Mouse (Mus musculus) intestine, embryonic 16.5 days (tissue): ENCODE measurements around the gene Atpif1. TPM values are rescaled to one million over a fixed set of nuclear protein-coding genes. Genes with fewer than 3 reads are reported as not detected.

ENCODE experiments used
- ATAC-seq: fragments of 200-750 bp; cut with Nextera tagmentation; 2 replicates; pipeline ENCODE4 v1.8.0; 2017; ENCODE audit warnings: moderate TSS enrichment, moderate library complexity
- H3K27ac ChIP-seq: fragments of 300-500 bp; sonication (generic); 2 replicates; pipeline ENCODE4 v1.5.1; 2014; ENCODE audit warnings: mild to moderate bottlenecking, low read length
- H3K27me3 ChIP-seq: fragments of 300-500 bp; sonication (generic); replicated peaks from 2 replicates; pipeline ENCODE4 v1.6.1; 2014; ENCODE audit warnings: low read length, control low read depth, mixed read lengths; ENCODE audit not compliant: control insufficient read depth, insufficient read depth
- H3K36me3 ChIP-seq: fragments of 300-500 bp; sonication (generic); 2 replicates; pipeline ENCODE4 v1.6.1; 2014; ENCODE audit warnings: low read length, control low read depth; ENCODE audit not compliant: control insufficient read depth, insufficient read depth
- H3K4me1 ChIP-seq: fragments of 300-500 bp; sonication (generic); 2 replicates; pipeline ENCODE4 v1.6.1; 2014; ENCODE audit warnings: low read length, control low read depth, mixed read lengths; ENCODE audit not compliant: control insufficient read depth, insufficient read depth
- H3K4me2 ChIP-seq: fragments of 300-500 bp; sonication (generic); 2 replicates; pipeline ENCODE4 v1.6.1; 2014; ENCODE audit warnings: low read depth, low read length, control low read depth
- H3K4me3 ChIP-seq: fragments of 300-500 bp; sonication (generic); 2 replicates; pipeline ENCODE4 v1.5.1; 2014; ENCODE audit warnings: mild to moderate bottlenecking, low read length
- H3K9ac ChIP-seq: fragments of 300-500 bp; sonication (generic); 2 replicates; pipeline ENCODE4 v1.6.1; 2014; ENCODE audit warnings: low read depth, low read length
- H3K9me3 ChIP-seq: fragments of 300-500 bp; sonication (generic); 2 replicates; pipeline ENCODE4 v1.6.1; 2016; ENCODE audit warnings: low read length, control low read depth; ENCODE audit not compliant: control insufficient read depth
- WGBS: fragments of 180-500 bp; shearing (Covaris S2); extraction: QIAGEN DNeasy Blood & Tissue Kit; methylation state at CpG from one replicate; pipeline ENCODE4 v1.1.7; 2014; 5-methylcytosine and 5-hydroxymethylcytosine counted together
- polyA plus RNA-seq: library from polyadenylated mRNA; unstranded; fragments of >200 nt; fragmentation: Nextera tagmentation; extraction: Ambion mirVana; gene quantifications from 2 replicates; pipeline ENCODE4 v1.2.1, GENCODE M21; 2015

Gene Atpif1
- polyA plus RNA-seq, 1 experiment from 2014 or later: 1,379 TPM

GRCm38 (mm10) chr4:132505034-132505738 lies 28.3 kb downstream of the Atpif1 start:
- Histone ChIP-seq H3K27me3 (no peaks in the 10 kb centered on the region), H3K27ac (no peak overlapping the region), H3K9me3 (no peaks in the 10 kb centered on the region), H3K4me1 (peaks cover 6% of the 10 kb centered on the region), H3K4me3 (no peak overlapping the region), H3K36me3 (no peaks in the 10 kb centered on the region), H3K9ac (no peak overlapping the region), H3K4me2 (no peak overlapping the region)
- ATAC-seq: no peak
- WGBS: 59% methylated on average over 6 of the region's 6 CpGs

GRCm38 (mm10) chr4:132503344-132503743 lies 30.1 kb downstream of the Atpif1 start:
- Histone ChIP-seq H3K27ac (no peak overlapping the region), H3K4me3 (no peak overlapping the region), H3K9ac (no peak overlapping the region), H3K9me3 (no peaks in the 10 kb centered on the region), H3K4me1 (no peaks in the 10 kb centered on the region; the same call in 1 of the 2 replicates), H3K36me3 (peaks cover 4% of the 10 kb centered on the region; the same call in 1 of the 2 replicates), H3K27me3 (no peaks in the 10 kb centered on the region), H3K4me2 (no peak overlapping the region)
- ATAC-seq: no peak
- 76% methylated on average over 11 of the region's 11 CpGs for whole genome bisulfite sequencing

GRCm38 (mm10) chr4:132501639-132502038 lies 31.8 kb downstream of the Atpif1 start:
- WGBS: 94% methylated on average over 6 of the region's 6 CpGs

GRCm38 (mm10) chr4:132494271-132494918 lies 39.1 kb downstream of the Atpif1 start:
- 89% methylated on average over 20 of the region's 20 CpGs for WGBS
- no peak for ATAC-seq

More at GRCm38 (mm10) chr4:132501639-132502038, 31.8 kb downstream of the Atpif1 start:
- H3K4me1 ChIP-seq: no peaks in the 10 kb centered on the region; the same call in 1 of the 2 replicates
- no peak overlapping the region for H3K27ac ChIP-seq
- H3K36me3 ChIP-seq: peaks cover 8% of the 10 kb centered on the region; the same call in 1 of the 2 replicates
- H3K9me3 ChIP-seq: no peaks in the 10 kb centered on the region
- H3K27me3 ChIP-seq: no peaks in the 10 kb centered on the region
- no peak overlapping the region for H3K9ac ChIP-seq
- H3K4me3 ChIP-seq: no peak overlapping the region
- no peak overlapping the region for H3K4me2 ChIP-seq
- ATAC-seq: no peak

GRCm38 (mm10) chr4:132492178-132493060 lies 41.0 kb downstream of the Atpif1 start:
- H3K27me3 ChIP-seq: no peaks in the 10 kb centered on the region
- H3K4me2 ChIP-seq: no peak overlapping the region
- no peak overlapping the region for H3K27ac ChIP-seq
- no peaks in the 10 kb centered on the region for H3K9me3 ChIP-seq
- H3K4me1 ChIP-seq: no peaks in the 10 kb centered on the region
- no peak overlapping the region for H3K4me3 ChIP-seq
- 62% methylated on average over 10 of the region's 10 CpGs for WGBS
- no peak overlapping the region for H3K9ac ChIP-seq
- 0 out of 2 replicates have a peak, but pooled peaks have one; percentile 23 for ATAC-seq
- H3K36me3 ChIP-seq: peaks cover 7% of the 10 kb centered on the region; the same call in 1 of the 2 replicates

More at GRCm38 (mm10) chr4:132494271-132494918, 39.1 kb downstream of the Atpif1 start:
- Histone ChIP-seq H3K36me3 (peaks cover 10% of the 10 kb centered on the region; the same call in 1 of the 2 replicates), H3K4me3 (no peak overlapping the region), H3K4me1 (no peaks in the 10 kb centered on the region), H3K9ac (no peak overlapping the region), H3K9me3 (no peaks in the 10 kb centered on the region), H3K27me3 (no peaks in the 10 kb centered on the region), H3K4me2 (no peak overlapping the region), H3K27ac (no peak overlapping the region)

GRCm38 (mm10) chr4:132491748-132492147 lies 41.7 kb downstream of the Atpif1 start:
- H3K9me3 ChIP-seq: no peaks in the 10 kb centered on the region
- H3K4me2 ChIP-seq: no peak overlapping the region
- no peak for ATAC-seq
- H3K27ac ChIP-seq: no peak overlapping the region
- no peaks in the 10 kb centered on the region for H3K4me1 ChIP-seq
- no peaks in the 10 kb centered on the region for H3K27me3 ChIP-seq
- H3K9ac ChIP-seq: no peak overlapping the region
- 80% methylated on average over 6 of the region's 6 CpGs for WGBS
- H3K4me3 ChIP-seq: no peak overlapping the region
- H3K36me3 ChIP-seq: peaks cover 4% of the 10 kb centered on the region; the same call in 1 of the 2 replicates

GRCm38 (mm10) chr4:132491057-132491456 lies 42.4 kb downstream of the Atpif1 start:
- Histone ChIP-seq H3K36me3 (peaks cover 2% of the 10 kb centered on the region; the same call in 1 of the 2 replicates), H3K27ac (no peak overlapping the region), H3K9ac (no peak overlapping the region), H3K4me1 (no peaks in the 10 kb centered on the region), H3K4me2 (no peak overlapping the region), H3K4me3 (no peak overlapping the region), H3K9me3 (no peaks in the 10 kb centered on the region), H3K27me3 (no peaks in the 10 kb centered on the region)
- ATAC-seq: no peak
- 91% methylated on average over 8 of the region's 8 CpGs for WGBS

GRCm38 (mm10) chr4:132490273-132491010 lies 43.0 kb downstream of the Atpif1 start:
- 89% methylated on average over 15 of the region's 15 CpGs for WGBS
- H3K27me3 ChIP-seq: no peaks in the 10 kb centered on the region
- H3K4me1 ChIP-seq: no peaks in the 10 kb centered on the region
- no peak overlapping the region for H3K4me2 ChIP-seq
- no peak overlapping the region for H3K4me3 ChIP-seq
- H3K36me3 ChIP-seq: peaks cover 2% of the 10 kb centered on the region; the same call in 1 of the 2 replicates
- no peak overlapping the region for H3K27ac ChIP-seq
- ATAC-seq: no peak
- no peaks in the 10 kb centered on the region for H3K9me3 ChIP-seq
- no peak overlapping the region for H3K9ac ChIP-seq
